Mouse (Mus musculus) hindbrain, embryonic 15.5 days (tissue): ENCODE data around the gene Phf10. TPM values are rescaled to one million over a fixed set of nuclear protein-coding genes. Genes with fewer than 3 reads are reported as not detected.
"Not testable (repeated sequence)": the region's sequence is repeated elsewhere in the genome, so short reads cannot be mapped to it uniquely, and the experiment has no call there.

Experiments
- ATAC-seq: fragments of 200-750 bp; cut with Nextera tagmentation; 2 replicates; pipeline ENCODE4 v1.8.0; 2017; ENCODE audit warnings: low read depth, moderate number of reproducible peaks, moderate TSS enrichment; ENCODE audit not compliant: low FRiP score
- H3K27ac ChIP-seq: fragments of 300-500 bp; sonication (generic); replicated peaks from 2 replicates; pipeline ENCODE4 v1.5.1; 2015; ENCODE audit warnings: mild to moderate bottlenecking, inconsistent platforms
- H3K27me3 ChIP-seq: fragments of 300-500 bp; sonication (generic); 2 replicates; pipeline ENCODE4 v1.6.1; 2015; ENCODE audit warnings: control low read depth, inconsistent platforms
- H3K36me3 ChIP-seq: fragments of 300-500 bp; sonication (generic); 2 replicates; pipeline ENCODE4 v1.6.1; 2015; ENCODE audit warnings: control low read depth, inconsistent platforms
- H3K4me1 ChIP-seq: fragments of 300-500 bp; sonication (generic); replicated peaks from 2 replicates; pipeline ENCODE4 v1.6.1; 2015; ENCODE audit warnings: control low read depth, inconsistent platforms
- H3K4me2 ChIP-seq: fragments of 300-500 bp; sonication (generic); 2 replicates; pipeline ENCODE4 v1.6.1; 2015; ENCODE audit warnings: moderate library complexity, mild to moderate bottlenecking, inconsistent platforms
- H3K4me3 ChIP-seq: fragments of 300-500 bp; sonication (generic); 2 replicates; pipeline ENCODE4 v1.5.1; 2015; ENCODE audit warnings: mild to moderate bottlenecking, inconsistent platforms
- H3K9ac ChIP-seq: fragments of 300-500 bp; sonication (generic); 2 replicates; pipeline ENCODE4 v1.6.1; 2015; ENCODE audit warnings: inconsistent platforms
- H3K9me3 ChIP-seq: fragments of 300-500 bp; sonication (generic); 2 replicates; pipeline ENCODE4 v1.6.1; 2016; ENCODE audit warnings: control low read depth, inconsistent platforms
- whole genome bisulfite sequencing: fragments of 180-500 bp; shearing (Covaris S2); methylation state at CpG from one replicate; pipeline ENCODE4 v1.1.7; 2015; 5-methylcytosine and 5-hydroxymethylcytosine counted together
- polyA plus RNA-seq: library from polyadenylated mRNA; unstranded; fragments of >200 nt; fragmentation: Nextera tagmentation; extraction: Ambion mirVana; gene quantifications from 2 replicates; pipeline ENCODE4 v1.2.1, GENCODE M21; 2015

Phf10 gene
- 14.2 and 16.5 TPM in 2 replicates for polyA plus RNA-seq

GRCm38 (mm10) chr17:14960951-14961556 lies at the start of gene Phf10:
Phf10 (minus strand) TSS chr17:14961273.
- H3K27me3 ChIP-seq, H3K27ac ChIP-seq, H3K9me3 ChIP-seq, H3K36me3 ChIP-seq: not testable (repeated sequence)
- Histone ChIP-seq H3K4me3 (peak within 1 kb of the TSS; percentile 74), H3K9ac (peak within 1 kb of the TSS; percentile 72), H3K4me2 (peak within 1 kb of the TSS; percentile 99), H3K4me1 (peaks cover 12% of the 10 kb centered on the region)
- WGBS, result under 1% methylated on average over 27 of the region's 100 CpGs
- ATAC-seq, result peak; percentile 79

- not testable (repeated sequence) for H3K27me3 ChIP-seq, H3K27ac ChIP-seq, H3K4me2 ChIP-seq, H3K9me3 ChIP-seq, H3K9ac ChIP-seq, H3K36me3 ChIP-seq, H3K4me3 ChIP-seq, H3K4me1 ChIP-seq
- peak; percentile 99 for ATAC-seq
- WGBS, result no CpG with 5 or more reads among the region's 60 CpGs
These were observed 48.8 kb upstream of the Phf10 start, which contains the start of gene Gm3435 for GRCm38 (mm10) chr17:15009706-15010413. Gm3435 (plus strand) TSS chr17:15010176.

GRCm38 (mm10) chr17:15009088-15009487 lies 48.0 kb upstream of the Phf10 start:
- not testable (repeated sequence) for H3K4me2 ChIP-seq, H3K9ac ChIP-seq, H3K36me3 ChIP-seq, H3K27ac ChIP-seq, H3K27me3 ChIP-seq, H3K4me3 ChIP-seq, ATAC-seq, H3K4me1 ChIP-seq, H3K9me3 ChIP-seq
- no CpG with 5 or more reads among the region's 3 CpGs for WGBS

- not testable (repeated sequence) for H3K4me3 ChIP-seq, H3K27ac ChIP-seq, H3K9ac ChIP-seq, H3K4me2 ChIP-seq, ATAC-seq, H3K4me1 ChIP-seq, H3K27me3 ChIP-seq, H3K36me3 ChIP-seq, H3K9me3 ChIP-seq
- no CpG with 5 or more reads among the region's 4 CpGs for WGBS
These were observed 39.0 kb upstream of the Phf10 start for GRCm38 (mm10) chr17:15000047-15000446.

- not testable (repeated sequence) for ATAC-seq, H3K9me3 ChIP-seq, H3K36me3 ChIP-seq, H3K4me2 ChIP-seq, H3K27me3 ChIP-seq, H3K9ac ChIP-seq, H3K4me3 ChIP-seq, H3K27ac ChIP-seq, H3K4me1 ChIP-seq
- WGBS, result no CpG with 5 or more reads among the region's 5 CpGs
These were observed 33.1 kb upstream of the Phf10 start for GRCm38 (mm10) chr17:14994140-14994539.

GRCm38 (mm10) chr17:14993139-14993832 lies 32.2 kb upstream of the Phf10 start:
- H3K9ac ChIP-seq, H3K36me3 ChIP-seq: not testable (repeated sequence)
- WGBS, result no CpG with 5 or more reads among the region's 47 CpGs

GRCm38 (mm10) chr17:14992522-14993138 lies 31.6 kb upstream of the Phf10 start:
- not testable (repeated sequence) for H3K4me2 ChIP-seq, H3K4me1 ChIP-seq, H3K9me3 ChIP-seq, H3K4me3 ChIP-seq, H3K36me3 ChIP-seq, H3K27ac ChIP-seq, H3K27me3 ChIP-seq, H3K9ac ChIP-seq
- ATAC-seq, result peak; percentile 83
- WGBS, result no CpG with 5 or more reads among the region's 98 CpGs

More at GRCm38 (mm10) chr17:14993139-14993832, 32.2 kb upstream of the Phf10 start:
- not testable (repeated sequence) for H3K9me3 ChIP-seq, H3K27me3 ChIP-seq, H3K27ac ChIP-seq, H3K4me1 ChIP-seq, H3K4me3 ChIP-seq, H3K4me2 ChIP-seq
- ATAC-seq, result peak; percentile 93

- not testable (repeated sequence) for H3K27me3 ChIP-seq, H3K9me3 ChIP-seq, H3K27ac ChIP-seq, H3K36me3 ChIP-seq, H3K4me3 ChIP-seq, H3K4me1 ChIP-seq, ATAC-seq, H3K9ac ChIP-seq, H3K4me2 ChIP-seq
- WGBS, result 72% methylated on average over 4 of the region's 5 CpGs
These were observed 29.1 kb upstream of the Phf10 start for GRCm38 (mm10) chr17:14990116-14990702.

- H3K9ac ChIP-seq, H3K27ac ChIP-seq, H3K36me3 ChIP-seq, H3K9me3 ChIP-seq, H3K27me3 ChIP-seq, H3K4me3 ChIP-seq, H3K4me1 ChIP-seq: not testable (repeated sequence)
- 0 out of 2 replicates have a peak within 1 kb of the TSS, but pooled peaks have one; percentile 23 for H3K4me2 ChIP-seq
- peak; percentile 98 for ATAC-seq
- WGBS, result no CpG with 5 or more reads among the region's 60 CpGs
These were observed 17.4 kb upstream of the Phf10 start, which contains the start of the genes 9030025P20Rik and Gm3417 for GRCm38 (mm10) chr17:14978362-14979038. 9030025P20Rik (plus strand) TSS chr17:14978468. Gm3417 (minus strand) TSS chr17:14978790.

- H3K4me1 ChIP-seq, H3K27me3 ChIP-seq, H3K36me3 ChIP-seq, H3K4me3 ChIP-seq, ATAC-seq, H3K27ac ChIP-seq, H3K9me3 ChIP-seq, H3K9ac ChIP-seq: not testable (repeated sequence)
- H3K4me2 ChIP-seq, result 0 out of 2 replicates have a peak overlapping the region, but pooled peaks have one; percentile 23
- 1% methylated on average over 4 of the region's 7 CpGs for WGBS
These were observed 16.8 kb upstream of the Phf10 start for GRCm38 (mm10) chr17:14977718-14978361.

- no CpG with 5 or more reads among the region's 6 CpGs for WGBS
- ATAC-seq, H3K27me3 ChIP-seq: not testable (repeated sequence)
These were observed 7.4 kb upstream of the Phf10 start for GRCm38 (mm10) chr17:14968373-14968913.

More at GRCm38 (mm10) chr17:14968373-14968913, 7.4 kb upstream of the Phf10 start:
- not testable (repeated sequence) for H3K36me3 ChIP-seq, H3K27ac ChIP-seq, H3K9ac ChIP-seq, H3K4me1 ChIP-seq, H3K4me3 ChIP-seq, H3K4me2 ChIP-seq, H3K9me3 ChIP-seq
